Mouse (Mus musculus) kidney, postnatal 0 days (tissue): Measurements from ENCODE around the gene Clspn. TPM values are rescaled to one million over a fixed set of nuclear protein-coding genes. Genes with fewer than 3 reads are reported as not detected.

Source experiments
- ATAC-seq: fragments of 200-750 bp; cut with Nextera tagmentation; replicated peaks from 2 replicates; pipeline ENCODE4 v1.8.0; 2017; ENCODE audit warnings: low read depth, moderate number of reproducible peaks, moderate TSS enrichment, moderate library complexity; ENCODE audit not compliant: low FRiP score
- DNase-seq: peaks from one replicate; pipeline ENCODE4 v3.0.0-alpha.2; 2016; ENCODE audit warnings: low spot score
- H3K27ac ChIP-seq: fragments of 300-500 bp; sonication (generic); 2 replicates; pipeline ENCODE4 v1.5.1; 2014; ENCODE audit warnings: mild to moderate bottlenecking
- H3K27me3 ChIP-seq: fragments of 300-500 bp; sonication (generic); 2 replicates; pipeline ENCODE4 v1.6.1; 2014; ENCODE audit warnings: low read length, mixed read lengths; ENCODE audit not compliant: insufficient read depth
- H3K36me3 ChIP-seq: fragments of 300-500 bp; sonication (generic); 2 replicates; pipeline ENCODE4 v1.6.1; 2014; ENCODE audit warnings: low read length, mixed read lengths; ENCODE audit not compliant: insufficient read depth
- H3K4me1 ChIP-seq: fragments of 300-500 bp; sonication (generic); replicated peaks from 2 replicates; pipeline ENCODE4 v1.6.1; 2014; ENCODE audit warnings: antibody characterized with exemption, low read length, mixed read lengths; ENCODE audit not compliant: insufficient read depth
- H3K4me2 ChIP-seq: fragments of 300-500 bp; sonication (generic); 2 replicates; pipeline ENCODE4 v1.6.1; 2014; ENCODE audit warnings: mild to moderate bottlenecking, low read length, moderate library complexity, mixed read lengths
- H3K4me3 ChIP-seq: fragments of 300-500 bp; sonication (generic); replicated peaks from 2 replicates; pipeline ENCODE4 v1.5.1; 2014; ENCODE audit warnings: low read depth, low read length
- H3K9ac ChIP-seq: fragments of 300-500 bp; sonication (generic); 2 replicates; pipeline ENCODE4 v1.6.1; 2014; ENCODE audit warnings: low read depth, low read length
- H3K9me3 ChIP-seq: fragments of 300-500 bp; sonication (generic); replicated peaks from 2 replicates; pipeline ENCODE4 v1.6.1; 2016; ENCODE audit warnings: low read length, inconsistent platforms, mixed read lengths
- CTCF ChIP-seq: IDR thresholded peaks from 2 replicates; pipeline ENCODE4 v1.5.1; 2016; ENCODE audit warnings: antibody characterized with exemption, low read depth, mild to moderate bottlenecking, moderate library complexity
- WGBS: fragments of 180-500 bp; shearing (Covaris S2); extraction: QIAGEN DNeasy Blood & Tissue Kit; methylation state at CpG from one replicate; pipeline ENCODE4 v1.1.7; 2014; 5-methylcytosine and 5-hydroxymethylcytosine counted together
- polyA plus RNA-seq: library from polyadenylated mRNA; unstranded; fragments of >200 nt; fragmentation: Nextera tagmentation; extraction: Ambion mirVana; gene quantifications from 2 replicates; pipeline ENCODE4 v1.2.1, GENCODE M21; 2015

The Clspn gene
- polyA plus RNA-seq, 1 experiment from 2014 or later, result 13.3 TPM

DNA sequence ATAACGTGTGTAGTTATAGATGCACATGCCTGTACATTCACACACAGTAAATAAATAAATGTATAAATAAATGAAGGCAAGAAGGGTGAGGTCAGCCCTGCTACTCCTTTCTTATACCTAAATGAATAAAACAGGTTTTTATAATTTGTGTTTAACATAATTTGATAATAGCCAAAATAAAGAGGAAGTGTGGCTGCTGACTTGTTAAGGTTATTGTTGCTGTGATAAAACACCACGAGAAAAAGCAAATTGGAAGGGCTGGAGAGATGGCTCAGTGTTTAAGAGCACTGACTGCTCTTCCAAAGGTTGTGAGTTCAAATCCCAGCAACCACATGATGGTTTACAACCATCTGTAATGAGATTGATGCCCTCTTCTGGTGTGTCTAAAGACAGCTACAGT, 22.3 kb downstream of the Clspn start:
- WGBS, result 85% methylated on average over 2 of the region's 2 CpGs

DNA sequence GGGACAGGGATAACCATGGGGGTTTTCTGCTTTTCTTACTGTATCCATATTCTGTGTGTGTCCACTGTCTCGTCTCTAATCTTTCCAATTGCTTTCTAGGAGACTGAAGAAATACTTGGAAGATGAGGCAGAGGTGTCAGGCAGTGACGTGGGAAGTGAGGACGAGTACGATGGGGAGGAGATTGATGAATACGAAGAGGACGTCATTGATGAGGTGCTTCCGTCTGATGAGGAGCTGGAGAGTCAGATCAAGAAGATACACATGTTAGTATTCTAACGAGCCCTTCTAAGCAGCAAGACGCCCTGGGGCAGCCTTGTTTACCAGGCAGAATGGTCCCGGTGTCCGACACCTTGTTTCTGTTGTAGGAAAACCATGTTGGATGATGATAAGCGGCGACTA, 29.0 kb downstream of the Clspn start:
- H3K4me1 ChIP-seq, result no peaks in the 10 kb centered on the region
- H3K27ac ChIP-seq, result no peak overlapping the region
- H3K27me3 ChIP-seq, result no peaks in the 10 kb centered on the region
- peaks cover 38% of the 10 kb centered on the region for H3K36me3 ChIP-seq
- WGBS, result 97% methylated on average over 13 of the region's 13 CpGs
- TF ChIP-seq CTCF, result no peak
- DNase-seq (no peak), ATAC-seq (no peak)
- H3K9me3 ChIP-seq, result no peaks in the 10 kb centered on the region
- no peak overlapping the region for H3K4me3 ChIP-seq
- H3K4me2 ChIP-seq, result no peak overlapping the region
- H3K9ac ChIP-seq, result no peak overlapping the region

More for the DNA sequence above, 22.3 kb downstream of the Clspn start:
- no peak overlapping the region for H3K4me3 ChIP-seq
- no peak overlapping the region for H3K27ac ChIP-seq
- no peak for DNase-seq
- ATAC-seq, result no peak
- H3K4me1 ChIP-seq, result no peaks in the 10 kb centered on the region
- no peak for TF ChIP-seq CTCF
- no peaks in the 10 kb centered on the region for H3K9me3 ChIP-seq
- no peak overlapping the region for H3K4me2 ChIP-seq
- peaks cover 39% of the 10 kb centered on the region for H3K36me3 ChIP-seq
- no peak overlapping the region for H3K9ac ChIP-seq
- H3K27me3 ChIP-seq, result no peaks in the 10 kb centered on the region

DNA sequence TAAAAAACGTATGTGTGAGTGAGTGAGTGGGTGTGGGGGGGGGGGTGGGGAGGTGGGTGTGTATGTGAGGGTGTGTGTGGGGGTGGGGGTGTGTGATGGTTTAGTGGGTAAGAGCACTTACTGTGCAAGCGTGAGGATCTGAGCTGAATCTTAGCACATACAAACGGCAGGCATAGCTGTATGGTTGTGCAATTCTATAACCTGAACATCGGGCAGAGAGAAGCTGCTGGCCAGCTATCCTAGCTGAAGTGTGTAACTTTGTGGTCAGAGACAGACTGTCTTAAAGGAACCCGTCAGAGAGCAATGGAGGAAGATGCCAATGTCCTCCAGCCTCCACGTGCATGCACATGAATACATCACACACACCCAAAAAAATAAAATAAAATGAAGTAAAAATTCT, 35.3 kb downstream of the Clspn start:
- ATAC-seq, result no peak
- no peak overlapping the region for H3K4me2 ChIP-seq

DNA sequence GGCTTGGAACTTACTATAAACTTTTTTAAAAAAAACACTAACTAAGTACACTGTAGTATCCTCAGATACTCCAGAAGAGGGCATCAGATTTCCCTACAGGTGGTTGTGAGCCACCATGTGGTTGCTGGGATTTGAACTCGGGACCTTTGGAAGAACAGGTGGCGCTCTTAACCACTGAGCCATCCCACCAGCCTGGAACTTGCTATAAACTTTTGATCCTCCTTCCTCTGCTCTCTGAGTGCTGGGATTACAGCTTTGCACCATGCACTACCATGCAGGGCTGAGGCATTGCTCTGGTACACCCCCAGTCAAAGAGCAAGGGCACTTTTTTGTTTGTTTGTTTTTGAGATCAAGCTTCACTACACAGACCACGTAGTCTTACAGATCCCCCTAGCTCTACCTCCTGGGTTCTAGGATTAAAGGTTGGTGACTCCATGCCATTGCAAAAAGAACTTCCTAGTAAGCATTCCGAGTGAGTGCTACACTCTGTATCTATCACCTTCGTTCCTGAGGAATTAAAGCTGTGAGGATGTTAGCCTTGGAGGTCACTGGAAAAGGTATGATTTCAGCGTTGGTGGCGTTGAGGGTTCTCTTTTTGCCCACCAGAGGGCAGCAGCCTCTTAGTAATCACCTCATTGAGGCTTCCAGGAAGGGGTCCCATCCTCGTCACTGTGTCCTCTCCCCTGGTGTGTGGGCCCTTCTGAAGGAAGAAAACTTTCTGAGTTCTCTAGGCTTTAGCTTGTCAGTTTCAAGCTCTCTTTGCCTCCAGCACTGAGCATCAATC, 43.4 kb downstream of the Clspn start:
- Histone ChIP-seq H3K4me1 (peaks cover 3% of the 10 kb centered on the region; the same call in 1 of the 2 replicates), H3K4me3 (no peak overlapping the region), H3K27ac (no peak overlapping the region), H3K4me2 (no peak overlapping the region), H3K36me3 (no peaks in the 10 kb centered on the region), H3K27me3 (no peaks in the 10 kb centered on the region), H3K9ac (no peak overlapping the region), H3K9me3 (no peaks in the 10 kb centered on the region)
- 28% methylated on average over 8 of the region's 8 CpGs for WGBS
- TF ChIP-seq CTCF, result peak; percentile 96
- peak; percentile 85 for DNase-seq
- 0 out of 2 replicates have a peak, but pooled peaks have one; percentile 47 for ATAC-seq

More for the DNA sequence above, 35.3 kb downstream of the Clspn start:
- no peak overlapping the region for H3K4me3 ChIP-seq
- H3K4me1 ChIP-seq, result no peaks in the 10 kb centered on the region
- H3K27ac ChIP-seq, result no peak overlapping the region
- H3K9me3 ChIP-seq, result no peaks in the 10 kb centered on the region
- DNase-seq, result no peak
- H3K9ac ChIP-seq, result no peak overlapping the region
- no peaks in the 10 kb centered on the region for H3K27me3 ChIP-seq
- TF ChIP-seq CTCF, result no peak
- 87% methylated on average over 6 of the region's 6 CpGs for WGBS
- peaks cover 26% of the 10 kb centered on the region; the same call in 1 of the 2 replicates for H3K36me3 ChIP-seq

DNA sequence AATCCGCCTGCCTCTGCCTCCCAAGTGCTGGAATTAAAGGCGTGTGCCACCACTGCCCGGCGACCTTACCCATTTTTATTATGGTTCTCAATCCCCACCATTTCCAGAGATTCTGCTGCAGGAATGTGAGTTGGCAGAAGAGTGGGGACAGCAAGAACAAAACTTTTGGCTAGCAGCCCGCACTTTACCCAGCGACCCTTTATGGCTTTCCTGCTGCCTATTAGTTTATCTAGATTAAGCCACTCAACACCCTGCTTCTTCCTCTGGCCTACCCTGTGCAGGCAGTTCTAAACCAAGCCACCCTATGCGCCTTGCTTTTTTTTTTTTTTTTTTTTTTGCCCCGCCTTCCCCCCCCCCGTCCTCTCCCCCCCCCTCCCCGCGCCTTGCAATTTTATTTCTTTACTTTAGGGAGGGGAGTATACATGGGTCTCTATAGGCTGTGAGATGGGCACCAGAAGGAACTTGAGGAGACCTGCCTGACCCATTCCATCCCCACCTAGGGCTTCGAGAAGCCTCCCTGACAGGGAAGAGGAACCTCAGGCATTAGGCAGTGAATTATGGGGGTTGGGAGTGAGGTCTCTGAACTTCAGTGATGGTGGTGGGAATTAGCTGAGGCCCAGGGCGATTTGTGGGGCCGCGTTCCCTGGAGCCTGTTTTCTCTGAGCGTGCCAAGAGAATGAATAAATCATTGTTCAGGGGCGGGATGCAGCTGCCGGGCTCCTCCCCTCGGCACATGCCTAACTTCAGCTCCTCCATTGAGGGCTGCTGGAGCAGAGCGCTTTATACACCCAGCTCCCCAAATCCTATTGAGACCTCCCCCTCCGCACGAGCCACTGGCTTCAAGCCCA, 45.1 kb downstream of the Clspn start:
- no peak overlapping the region for H3K27ac ChIP-seq
- H3K9me3 ChIP-seq, result no peaks in the 10 kb centered on the region
- H3K27me3 ChIP-seq, result no peaks in the 10 kb centered on the region
- H3K9ac ChIP-seq, result no peak overlapping the region
- peaks cover 3% of the 10 kb centered on the region; the same call in 1 of the 2 replicates for H3K4me1 ChIP-seq
- no peaks in the 10 kb centered on the region for H3K36me3 ChIP-seq
- WGBS, result 21% methylated on average over 21 of the region's 22 CpGs
- peak; percentile 88 for DNase-seq
- peak; percentile 76 for ATAC-seq
- H3K4me2 ChIP-seq, result peak overlapping the region; percentile 34
- H3K4me3 ChIP-seq, result no peak overlapping the region
- no peak for TF ChIP-seq CTCF

DNA sequence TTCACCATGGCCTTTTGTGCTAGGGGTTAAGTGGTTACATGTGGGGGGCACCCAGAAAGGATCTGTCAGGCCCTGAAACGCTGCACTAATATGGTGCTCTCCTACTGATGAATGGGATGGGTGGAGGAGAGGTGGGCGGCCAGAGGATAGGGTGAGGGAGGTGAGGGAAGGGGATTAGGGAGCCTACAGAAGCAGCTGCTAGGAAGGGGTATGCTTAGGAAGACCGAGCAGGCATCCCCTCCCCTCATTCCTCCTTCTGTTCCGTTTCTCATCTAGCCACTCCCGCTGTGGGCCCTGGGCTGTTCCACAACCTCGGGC, 45.7 kb downstream of the Clspn start:
- Histone ChIP-seq H3K4me2 (peak overlapping the region; percentile 34), H3K27me3 (no peaks in the 10 kb centered on the region), H3K4me1 (peaks cover 3% of the 10 kb centered on the region; the same call in 1 of the 2 replicates), H3K4me3 (no peak overlapping the region), H3K9ac (no peak overlapping the region), H3K27ac (no peak overlapping the region), H3K9me3 (no peaks in the 10 kb centered on the region), H3K36me3 (no peaks in the 10 kb centered on the region)
- no peak for TF ChIP-seq CTCF
- DNase-seq, result no peak
- 12% methylated on average over 6 of the region's 6 CpGs for WGBS
- peak; percentile 35 for ATAC-seq
